Mouse (Mus musculus): Measurements from ENCODE around the gene Npc2.

Gene Npc2

GRCm38 (mm10) chr12:84784604-84785381, 11.8 kb upstream of the Npc2 start:
- peak; percentile 71 to 80 for DNase-seq (ENCODE audit: low spot score in 2 of 2)

GRCm38 (mm10) chr12:84776229-84776628, 3.3 kb upstream of the Npc2 start:
- DNase-seq (ENCODE audit: low spot score in 2 of 2): no peak

GRCm38 (mm10) chr12:84774376-84774775, 1.4 kb upstream of the Npc2 start:
- no peak for DNase-seq (ENCODE audit: low spot score in 2 of 2)

GRCm38 (mm10) chr12:84773476-84773875, 524 bp upstream of the Npc2 start:
- no peak for DNase-seq (ENCODE audit: low spot score in 2 of 2)

GRCm38 (mm10) chr12:84771981-84772520, 901 bp downstream of the Npc2 start:
- no peak for DNase-seq (ENCODE audit: low spot score in 2 of 2)

GRCm38 (mm10) chr12:84769624-84770023, 3.3 kb downstream of the Npc2 start:
- DNase-seq (ENCODE audit: low spot score in 2 of 2): no peak

GRCm38 (mm10) chr12:84767510-84767909, 5.4 kb downstream of the Npc2 start:
- DNase-seq (ENCODE audit: low spot score in 2 of 2): no peak

GRCm38 (mm10) chr12:84766113-84766735, 6.7 kb downstream of the Npc2 start:
- no peak for DNase-seq (ENCODE audit: low spot score in 2 of 2)

GRCm38 (mm10) chr12:84765506-84765905, 7.4 kb downstream of the Npc2 start:
- no peak for DNase-seq (ENCODE audit: low spot score in 2 of 2)

GRCm38 (mm10) chr12:84764756-84765155, 8.2 kb downstream of the Npc2 start:
- DNase-seq (ENCODE audit: low spot score in 2 of 2): no peak

GRCm38 (mm10) chr12:84763577-84764218, 9.3 kb downstream of the Npc2 start:
- DNase-seq (ENCODE audit: low spot score in 2 of 2): no peak

GRCm38 (mm10) chr12:84762532-84762931, 10.4 kb downstream of the Npc2 start:
- no peak for DNase-seq (ENCODE audit: low spot score in 2 of 2)

- DNase-seq (ENCODE audit: low spot score in 2 of 2): no peak
Measured at GRCm38 (mm10) chr12:84759063-84759462, 13.9 kb downstream of the Npc2 start.

GRCm38 (mm10) chr12:84756016-84756415, 16.9 kb downstream of the Npc2 start:
- peak in 1 of 2 experiments; percentile 39 for DNase-seq (ENCODE audit: low spot score in 2 of 2)

- DNase-seq (ENCODE audit: low spot score in 2 of 2): peak; percentile 27 to 47
Measured at GRCm38 (mm10) chr12:84755008-84755695, 17.8 kb downstream of the Npc2 start.

GRCm38 (mm10) chr12:84752131-84752977, 20.6 kb downstream of the Npc2 start:
- peak in 1 of 2 experiments; percentile 20 for DNase-seq (ENCODE audit: low spot score in 2 of 2)

GRCm38 (mm10) chr12:84750661-84751060, 22.3 kb downstream of the Npc2 start:
- DNase-seq (ENCODE audit: low spot score in 2 of 2): no peak

GRCm38 (mm10) chr12:84748134-84748533, 24.8 kb downstream of the Npc2 start:
- no peak for DNase-seq (ENCODE audit: low spot score in 2 of 2)

GRCm38 (mm10) chr12:84745700-84746099, 27.3 kb downstream of the Npc2 start:
- no peak for DNase-seq (ENCODE audit: low spot score in 2 of 2)

- no peak for DNase-seq (ENCODE audit: low spot score in 2 of 2)
Measured at GRCm38 (mm10) chr12:84743496-84743895, 29.5 kb downstream of the Npc2 start.

- no peak for DNase-seq (ENCODE audit: low spot score in 2 of 2)
Measured at GRCm38 (mm10) chr12:84733366-84733765, 39.6 kb downstream of the Npc2 start.
